ENCODE assay signal across 15 mouse cellular contexts in the genomic region with DNA sequence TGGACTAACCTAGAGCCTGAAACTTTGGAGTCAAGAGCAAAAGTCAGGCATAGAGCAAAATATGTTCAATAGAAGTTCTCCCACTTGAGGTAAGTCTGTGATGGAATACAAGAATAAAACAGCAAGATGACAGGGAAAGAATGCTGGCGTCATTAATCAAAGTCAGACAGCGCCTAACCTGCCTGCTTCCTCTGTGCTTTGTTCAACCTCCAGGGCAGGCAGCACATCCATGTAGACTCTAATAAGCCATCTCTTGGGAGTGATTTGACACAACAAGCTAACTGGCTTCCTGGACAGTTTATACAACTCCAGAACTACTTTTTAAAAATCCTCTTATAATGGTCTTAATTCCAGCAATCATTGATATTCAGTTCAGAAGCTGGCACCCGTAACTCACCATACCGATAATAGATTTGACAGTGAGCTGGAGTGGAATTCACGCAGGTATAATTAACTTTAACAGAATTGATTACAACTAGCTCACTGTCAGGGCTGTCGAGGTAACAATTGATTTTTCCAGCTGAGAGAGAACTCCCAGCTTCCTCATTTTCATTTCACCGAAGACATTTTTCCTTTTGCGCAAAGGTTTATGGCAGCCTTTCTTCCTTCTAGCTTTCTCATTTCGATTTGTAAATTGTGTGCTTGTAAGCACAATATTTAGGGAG.
"Had no signal": no experiment of that assay in that cellular context is flagged by ENCODE, and none has a peak within 500 bp of the region (broad histone marks: within the 10 kb centered on the region; RNA-seq: fewer than 3 reads in every experiment).

No protein-coding gene starts in this region.

- H3K27ac ChIP-seq: limb, embryonic 13.5 days; liver, embryonic 13.5 days; midbrain, embryonic 13.5 days; neural tube, embryonic 12.5 days had no signal

- H3K27me3 ChIP-seq: limb, embryonic 13.5 days; liver, embryonic 13.5 days; midbrain, embryonic 13.5 days; neural tube, embryonic 12.5 days had no signal

- H3K4me3 ChIP-seq: limb, embryonic 13.5 days; liver, embryonic 13.5 days; midbrain, embryonic 13.5 days; neural tube, embryonic 12.5 days had no signal

- DNase-seq: kidney, adult 18-20 months; kidney, adult 9 months; kidney, postnatal 14 days; kidney, postnatal 4 days; left cerebral cortex, postnatal 4 days; liver, embryonic 13.5 days; lung, adult 2 months; lung, postnatal 14 days; lung, postnatal 4 days; thymus, adult 18-20 months; thymus, postnatal 36 days had no signal

- H3K4me2 ChIP-seq: limb, embryonic 13.5 days; liver, embryonic 13.5 days; midbrain, embryonic 13.5 days; neural tube, embryonic 12.5 days had no signal

- ATAC-seq: midbrain, embryonic 13.5 days; midbrain, embryonic 16.5 days had no signal

- H3K36me3 ChIP-seq: limb, embryonic 13.5 days; liver, embryonic 13.5 days; midbrain, embryonic 13.5 days; neural tube, embryonic 12.5 days had no signal

- H3K9ac ChIP-seq: limb, embryonic 13.5 days; liver, embryonic 13.5 days; midbrain, embryonic 13.5 days; neural tube, embryonic 12.5 days had no signal

- H3K9me3 ChIP-seq: limb, embryonic 13.5 days; liver, embryonic 13.5 days; midbrain, embryonic 13.5 days; neural tube, embryonic 12.5 days had no signal

- H3K4me1 ChIP-seq: limb, embryonic 13.5 days; liver, embryonic 13.5 days; midbrain, embryonic 13.5 days; neural tube, embryonic 12.5 days had no signal
